Mouse (Mus musculus): ENCODE results near the gene Ormdl3.

DNA sequence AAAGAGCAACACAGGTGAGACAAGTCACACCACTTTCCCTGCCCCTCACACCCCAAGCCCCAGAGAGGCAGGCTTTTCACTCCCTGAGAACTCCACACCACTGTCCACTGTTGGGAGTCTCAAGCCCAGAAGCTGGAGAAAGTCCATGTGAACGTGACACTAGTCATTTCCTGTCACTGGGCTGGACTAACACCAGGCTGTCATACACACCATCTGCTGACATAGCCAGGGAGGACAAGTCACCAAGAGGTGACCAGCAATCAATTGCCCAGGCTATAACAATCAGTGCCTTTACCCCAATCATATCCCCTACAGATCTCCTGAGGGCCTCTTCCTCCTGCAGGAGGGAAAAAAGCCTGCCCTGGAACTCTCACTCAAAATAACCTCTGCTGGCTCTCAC, 3.0 kb downstream of the Ormdl3 start:
- no peak for TF ChIP-seq CTCF (IDR thresholded peaks at IDR 0.05)
- TF ChIP-seq EP300 (IDR thresholded peaks at IDR 0.05): no peak
